Mouse (Mus musculus) G1E (cell line): ENCODE measurements at regions not wholly inside any gene's neighbourhood (a gene's known extent, or its start where the extent isn't known, plus 50 kb on each side); places are given as distances from the start of the nearest gene placed in this dataset.

ENCODE experiments used
- ATAC-seq: 2 replicates; pipeline ENCODE4 v1.8.0; 2016; ENCODE audit warnings: mild to moderate bottlenecking; ENCODE audit not compliant: insufficient number of reproducible peaks, poor library complexity, low FRiP score, severe bottlenecking; ENCODE audit errors: extremely low read depth
- DNase-seq: peaks from one replicate; pipeline ENCODE4 v3.0.0; 2012; ENCODE audit warnings: low spot score
- H3K27me3 ChIP-seq: 2 replicates; pipeline ENCODE4 v1.6.1; 2012; ENCODE audit warnings: mild to moderate bottlenecking, low read length, inconsistent platforms; ENCODE audit not compliant: insufficient read depth
- H3K36me3 ChIP-seq: replicated peaks from 2 replicates; pipeline ENCODE3; 2012; ENCODE audit warnings: mild to moderate bottlenecking, inconsistent platforms
- H3K4me1 ChIP-seq: 2 replicates; pipeline ENCODE4 v1.6.1; 2012; ENCODE audit warnings: low read depth, low read length, inconsistent platforms, mixed read lengths; ENCODE audit not compliant: insufficient read depth
- H3K4me3 ChIP-seq: 2 replicates; pipeline ENCODE4 v1.5.1; 2012; ENCODE audit warnings: low read depth, mild to moderate bottlenecking, inconsistent platforms, low read length, moderate library complexity, mixed read lengths
- H3K9me3 ChIP-seq: replicated peaks from 2 replicates; pipeline ENCODE4 v1.6.1; 2012; ENCODE audit warnings: inconsistent platforms
- CTCF ChIP-seq: IDR thresholded peaks from 2 replicates; pipeline ENCODE4 v1.5.1; 2012; ENCODE audit warnings: low read depth, low read length, inconsistent platforms, mixed read lengths
- GATA1 ChIP-seq: IDR thresholded peaks from 2 replicates; pipeline ENCODE4 v1.6.1; 2012; ENCODE audit warnings: borderline replicate concordance, low read length, inconsistent platforms, mixed read lengths
- GATA2 ChIP-seq: IDR thresholded peaks from 2 replicates; pipeline ENCODE4 v1.6.1; 2012; ENCODE audit warnings: low read depth, low read length, inconsistent platforms, borderline replicate concordance
- POLR2AphosphoS5 ChIP-seq: IDR thresholded peaks from 2 replicates; pipeline ENCODE4 v1.6.1; 2012; ENCODE audit warnings: low read depth, low read length, inconsistent platforms; ENCODE audit not compliant: insufficient replicate concordance
- TAL1 ChIP-seq: conservative IDR thresholded peaks from 2 replicates; pipeline ENCODE4 v1.6.1; 2012; ENCODE audit warnings: low read depth, low read length, inconsistent platforms, mixed read lengths

- DNase-seq: no peak
- Histone ChIP-seq H3K36me3 (no peaks in the 10 kb centered on the region), H3K9me3 (peaks cover 55% of the 10 kb centered on the region), H3K27me3 (no peaks in the 10 kb centered on the region), H3K4me3 (no peak overlapping the region), H3K4me1 (no peaks in the 10 kb centered on the region)
- ATAC-seq: no peak
- TF ChIP-seq POLR2AphosphoS5 (no peak), GATA2 (no peak), CTCF (no peak), TAL1 (no peak), GATA1 (no peak)
Measured at GRCm38 (mm10) chr9:113248703-113249274, 459.3 kb downstream of the Pdcd6ip start.

GRCm38 (mm10) chr9:113247950-113248349 is 460.1 kb downstream of the Pdcd6ip start:
- no peak for ATAC-seq
- peaks cover 61% of the 10 kb centered on the region for H3K9me3 ChIP-seq
- H3K4me3 ChIP-seq: no peak overlapping the region
- DNase-seq: no peak
- no peaks in the 10 kb centered on the region for H3K36me3 ChIP-seq
- no peaks in the 10 kb centered on the region for H3K27me3 ChIP-seq
- TF ChIP-seq GATA1: no peak
- no peak for TF ChIP-seq TAL1
- no peaks in the 10 kb centered on the region for H3K4me1 ChIP-seq

DNA sequence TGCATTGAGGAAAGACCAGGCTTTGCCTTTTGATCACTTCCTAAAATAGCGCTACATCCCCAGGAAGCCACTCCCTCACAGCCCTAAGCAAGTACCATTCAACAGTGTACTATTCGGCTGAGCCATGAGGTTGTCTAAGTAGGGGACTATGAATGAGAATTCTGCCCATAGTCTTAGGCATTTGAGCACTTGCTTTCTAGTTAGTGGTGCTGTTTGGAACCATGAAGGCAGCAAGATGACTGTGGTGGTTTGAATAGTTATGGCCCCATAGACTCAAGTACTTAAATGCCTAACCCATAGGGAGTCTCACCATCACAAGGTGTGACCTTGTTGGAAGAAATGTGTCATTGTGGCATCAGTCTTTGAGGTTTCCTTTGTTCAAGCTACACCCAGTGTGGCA is 464.2 kb downstream of the Pdcd6ip start:
- H3K9me3 ChIP-seq: peaks cover 52% of the 10 kb centered on the region
- TF ChIP-seq POLR2AphosphoS5 (no peak), CTCF (no peak), TAL1 (no peak), GATA2 (no peak), GATA1 (no peak)
- no peak for ATAC-seq

DNA sequence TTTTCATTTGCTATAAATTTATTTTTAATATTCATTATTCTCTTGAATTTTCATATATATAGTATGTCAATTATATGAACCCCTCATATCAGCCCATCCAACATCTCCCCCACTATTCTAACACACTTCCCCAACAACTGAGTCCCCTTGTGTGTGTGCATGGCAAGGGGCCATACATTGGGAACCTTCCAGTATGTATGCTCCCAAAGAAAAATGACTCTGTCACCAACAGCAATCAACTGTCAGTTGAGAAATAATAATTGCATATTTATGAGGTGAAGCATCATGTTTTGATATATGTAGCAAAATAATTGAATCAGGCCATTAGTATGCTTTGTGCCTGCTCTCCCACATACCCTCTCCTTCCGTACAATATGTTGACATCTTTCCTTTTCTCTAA is 474.7 kb downstream of the Pdcd6ip start:
- TF ChIP-seq GATA2 (no peak), TAL1 (no peak), GATA1 (no peak), CTCF (no peak), POLR2AphosphoS5 (no peak)
- H3K36me3 ChIP-seq: no peaks in the 10 kb centered on the region
- ATAC-seq (no peak), DNase-seq (no peak)
- peaks cover 18% of the 10 kb centered on the region for H3K9me3 ChIP-seq
- H3K4me1 ChIP-seq: no peaks in the 10 kb centered on the region
- no peaks in the 10 kb centered on the region for H3K27me3 ChIP-seq
- no peak overlapping the region for H3K4me3 ChIP-seq

More for the DNA sequence above, 464.2 kb downstream of the Pdcd6ip start:
- H3K27me3 ChIP-seq: no peaks in the 10 kb centered on the region
- no peaks in the 10 kb centered on the region for H3K4me1 ChIP-seq
- no peak for DNase-seq
- no peaks in the 10 kb centered on the region for H3K36me3 ChIP-seq
- H3K4me3 ChIP-seq: no peak overlapping the region

DNA sequence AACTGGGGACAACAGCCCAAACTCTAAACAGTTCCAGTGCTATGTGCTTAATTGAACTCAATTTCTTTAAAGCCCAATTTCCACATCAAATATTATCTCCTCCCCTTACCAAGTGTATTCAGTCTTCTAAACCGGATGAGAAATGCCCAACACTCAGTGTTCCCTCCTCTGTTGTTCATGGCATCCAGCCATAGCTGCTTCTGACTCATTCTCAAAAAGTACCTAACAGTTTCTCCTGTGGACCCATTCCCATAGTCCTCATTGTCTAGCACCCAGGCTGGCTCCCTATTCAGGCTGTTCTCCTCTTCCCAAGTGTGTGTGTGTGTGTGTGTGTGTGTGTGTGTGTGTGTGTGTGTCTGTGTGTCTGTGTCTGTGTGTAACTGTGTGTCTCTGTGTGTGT is 478.7 kb downstream of the Pdcd6ip start:
- H3K27me3 ChIP-seq: no peaks in the 10 kb centered on the region
- DNase-seq: no peak
- H3K4me1 ChIP-seq: no peaks in the 10 kb centered on the region
- H3K4me3 ChIP-seq: no peak overlapping the region
- ATAC-seq: no peak
- no peak for TF ChIP-seq CTCF
- TF ChIP-seq POLR2AphosphoS5: no peak
- TF ChIP-seq GATA1: no peak
- TF ChIP-seq GATA2: no peak
- H3K36me3 ChIP-seq: no peaks in the 10 kb centered on the region
- peaks cover 25% of the 10 kb centered on the region for H3K9me3 ChIP-seq

- no peaks in the 10 kb centered on the region for H3K27me3 ChIP-seq
- ATAC-seq (no peak), DNase-seq (no peak)
- H3K9me3 ChIP-seq: peaks cover 55% of the 10 kb centered on the region
- TF ChIP-seq CTCF: no peak
- TF ChIP-seq GATA1: no peak
- no peak for TF ChIP-seq GATA2
- no peak for TF ChIP-seq TAL1
- TF ChIP-seq POLR2AphosphoS5: no peak
- no peaks in the 10 kb centered on the region for H3K4me1 ChIP-seq
- no peak overlapping the region for H3K4me3 ChIP-seq
- no peaks in the 10 kb centered on the region for H3K36me3 ChIP-seq
Measured at GRCm38 (mm10) chr9:113213930-113214329, 494.1 kb downstream of the Pdcd6ip start.
